Mouse (Mus musculus): ENCODE measurements around the gene Kcnj12. TPM values are rescaled to one million over a fixed set of nuclear protein-coding genes. Genes with fewer than 3 reads are reported as not detected.

Gene Kcnj12
- polyA plus RNA-seq (2017; shearing (Covaris generic)): not detected

DNA sequence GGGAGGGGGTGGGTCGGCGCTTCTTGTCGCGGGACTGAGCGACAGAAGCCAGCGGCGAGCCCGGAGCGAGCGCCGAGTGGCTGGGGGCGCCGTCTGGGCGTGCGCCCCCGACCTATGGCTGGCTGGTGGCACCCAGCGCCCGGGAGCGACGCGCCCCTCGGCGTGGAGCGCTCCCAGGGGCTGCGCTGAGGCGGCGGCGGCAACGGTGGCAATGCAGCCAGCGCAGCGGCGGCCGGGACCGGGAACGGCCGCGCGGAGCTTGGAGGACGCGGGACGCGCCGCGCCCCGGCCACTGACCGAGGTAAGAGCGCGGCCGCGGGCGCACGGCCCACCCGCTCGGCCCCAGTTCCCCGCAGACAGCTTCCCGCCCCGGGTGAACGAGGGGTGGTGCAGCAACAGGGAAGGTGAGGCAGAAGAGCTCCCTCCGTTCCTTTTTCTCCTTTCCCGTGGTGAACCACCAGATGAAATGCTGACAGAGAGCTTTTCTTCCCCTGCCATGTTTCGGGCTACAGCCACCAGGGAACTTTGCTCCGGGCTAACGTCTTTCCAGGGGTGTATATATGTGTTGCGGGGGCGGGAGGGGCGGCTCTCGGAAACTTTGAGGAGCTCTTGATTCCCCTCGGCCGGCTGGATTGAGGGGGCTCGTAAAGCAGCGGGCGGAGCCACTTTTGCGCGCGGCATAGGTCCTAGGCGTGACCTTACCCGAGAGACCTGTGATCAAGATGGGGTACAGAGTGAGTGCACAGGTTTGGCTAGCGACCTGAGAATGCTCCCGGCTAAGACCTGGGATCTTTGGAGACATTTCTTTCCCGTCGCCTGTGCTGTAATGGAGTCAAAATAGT lies at the start of gene Kcnj12:
Gene Kcnj12, plus strand, starts transcription at position 15 of the 842 bp plus-strand sequence.

Other genes with a start within 250 kb of the Kcnj12 start
- gene Top3a, start 245.2 kb upstream of the Kcnj12 start, polyA plus RNA-seq (2017; shearing (Covaris generic)): 17.9 TPM
- 15.6 TPM for gene Smcr8, start 245.0 kb upstream of the Kcnj12 start, polyA plus RNA-seq (2017; shearing (Covaris generic))
- 27.2 TPM for gene Shmt1, start 210.8 kb upstream of the Kcnj12 start, polyA plus RNA-seq (2017; shearing (Covaris generic))
- 34.9 TPM for gene Dhrs7b, start 191.9 kb upstream of the Kcnj12 start, polyA plus RNA-seq (2017; shearing (Covaris generic))
- gene Tmem11, start 143.3 kb upstream of the Kcnj12 start, polyA plus RNA-seq (2017; shearing (Covaris generic)): 42.3 TPM
- gene Natd1, start 107.8 kb upstream of the Kcnj12 start, polyA plus RNA-seq (2017; shearing (Covaris generic)): 8.1 TPM
- 56.4 TPM for gene Map2k3, start 90.5 kb upstream of the Kcnj12 start, polyA plus RNA-seq (2017; shearing (Covaris generic))
- 75.9 TPM for gene Tnfrsf13b, start 104.2 kb downstream of the Kcnj12 start, polyA plus RNA-seq (2017; shearing (Covaris generic))
- gene Usp22, start 152.5 kb downstream of the Kcnj12 start, polyA plus RNA-seq (2017; shearing (Covaris generic)): 19.2 TPM
- gene Aldh3a1, start 185.0 kb downstream of the Kcnj12 start, polyA plus RNA-seq (2017; shearing (Covaris generic)): not detected
- 55.8 TPM for gene Aldh3a2, start 244.9 kb downstream of the Kcnj12 start, polyA plus RNA-seq (2017; shearing (Covaris generic))

Measured in activated CD4-positive, CD25-positive, alpha-beta regulatory T cell, adult 9 weeks (primary cell).